Mouse (Mus musculus) brain, embryonic 14.5 days (tissue): ENCODE data around the gene Nectin2.

Experiments used
- CTCF ChIP-seq: fragments of 200-500 bp; IDR thresholded peaks from 2 replicates; pipeline ENCODE4 v1.5.1; 2012; ENCODE audit warnings: inconsistent platforms, mild to moderate bottlenecking, moderate library complexity, borderline replicate concordance; ENCODE audit not compliant: insufficient read depth, insufficient read length; ENCODE audit errors: extremely low read depth
- POLR2A ChIP-seq: fragments of 200-500 bp; IDR thresholded peaks from 2 replicates; pipeline ENCODE4 v1.6.1; 2012; ENCODE audit warnings: mild to moderate bottlenecking, inconsistent platforms, borderline replicate concordance; ENCODE audit not compliant: poor library complexity, insufficient read depth, insufficient read length, severe bottlenecking; ENCODE audit errors: extremely low read depth

GRCm38 (mm10) chr7:19764581-19764980 lies 14.3 kb upstream of the Nectin2 start:
- TF ChIP-seq CTCF (no peak), POLR2A (no peak)
